Mouse (Mus musculus) stomach, embryonic 15.5 days (tissue): Measurements from ENCODE around the gene D17H6S53E. TPM values are rescaled to one million over a fixed set of nuclear protein-coding genes. Genes with fewer than 3 reads are reported as not detected.
A peak's percentile ranks its signal among the peaks of the same experiment; 100 is the strongest.

Experiments
- ATAC-seq: fragments of 200-750 bp; cut with Nextera tagmentation; 2 replicates; pipeline ENCODE4 v1.8.0; 2017; ENCODE audit warnings: low read depth, moderate number of reproducible peaks, moderate TSS enrichment; ENCODE audit not compliant: insufficient read depth, low FRiP score
- H3K27ac ChIP-seq: fragments of 300-500 bp; sonication (generic); 2 replicates; pipeline ENCODE4 v1.5.1; 2015; ENCODE audit warnings: mild to moderate bottlenecking, inconsistent platforms
- H3K27me3 ChIP-seq: fragments of 300-500 bp; sonication (generic); replicated peaks from 2 replicates; pipeline ENCODE4 v1.6.1; 2015; ENCODE audit warnings: inconsistent platforms
- H3K36me3 ChIP-seq: fragments of 300-500 bp; sonication (generic); 2 replicates; pipeline ENCODE4 v1.6.1; 2015; ENCODE audit warnings: inconsistent platforms
- H3K4me1 ChIP-seq: fragments of 300-500 bp; sonication (generic); 2 replicates; pipeline ENCODE4 v1.6.1; 2015; ENCODE audit warnings: inconsistent platforms
- H3K4me2 ChIP-seq: fragments of 300-500 bp; sonication (generic); 2 replicates; pipeline ENCODE4 v1.6.1; 2015; ENCODE audit warnings: mild to moderate bottlenecking, inconsistent platforms
- H3K4me3 ChIP-seq: fragments of 300-500 bp; sonication (generic); replicated peaks from 2 replicates; pipeline ENCODE4 v1.5.1; 2015; ENCODE audit warnings: inconsistent platforms
- H3K9ac ChIP-seq: fragments of 300-500 bp; sonication (generic); 2 replicates; pipeline ENCODE4 v1.6.1; 2015; ENCODE audit warnings: inconsistent platforms
- H3K9me3 ChIP-seq: fragments of 300-500 bp; sonication (generic); 2 replicates; pipeline ENCODE4 v1.6.1; 2016; ENCODE audit warnings: inconsistent platforms
- WGBS: fragments of 180-500 bp; shearing (Covaris S2); methylation state at CpG from one replicate; pipeline ENCODE4 v1.1.7; 2015; 5-methylcytosine and 5-hydroxymethylcytosine counted together
- polyA plus RNA-seq: library from polyadenylated mRNA; unstranded; fragments of >200 nt; fragmentation: Nextera tagmentation; extraction: Ambion mirVana; gene quantifications from 2 replicates; pipeline ENCODE4 v1.2.1, GENCODE M21; 2015

Gene D17H6S53E
- polyA plus RNA-seq, 1 experiment from 2014 or later = 12.2 TPM

DNA sequence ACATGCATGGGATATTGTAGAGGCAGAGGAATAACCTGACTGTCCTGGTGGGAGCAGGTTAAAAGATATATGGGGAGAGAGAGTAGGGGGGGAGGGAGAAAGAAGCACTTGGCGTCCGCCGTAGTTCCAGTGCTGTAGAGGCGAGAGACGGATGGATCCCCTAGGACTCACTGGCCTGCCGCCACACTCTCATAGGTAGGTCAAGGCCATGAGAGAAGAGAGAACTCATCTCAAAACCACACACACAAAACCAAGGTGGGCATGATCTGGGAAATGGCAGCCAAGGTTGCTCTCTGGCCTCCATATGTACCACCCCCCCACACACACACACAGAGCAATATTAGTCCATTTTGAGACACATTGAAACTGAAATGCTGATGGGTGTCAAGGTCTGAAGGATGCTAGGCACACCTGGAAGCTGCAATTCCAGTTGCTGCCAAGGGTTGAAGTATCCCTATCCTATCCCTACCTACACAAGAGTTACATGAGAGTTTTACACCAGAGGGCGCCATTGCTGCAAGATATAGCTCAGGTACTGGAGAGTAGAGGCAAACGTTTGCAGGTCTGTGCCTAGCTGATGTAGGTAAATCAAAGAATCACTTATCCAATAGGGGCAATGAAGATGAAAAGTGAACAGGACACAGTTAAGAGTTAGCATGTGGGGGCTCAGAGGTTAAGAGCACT is 40.3 kb downstream of the D17H6S53E start:
- Histone ChIP-seq H3K4me3 (no peak overlapping the region), H3K36me3 (peaks cover 7% of the 10 kb centered on the region; the same call in 1 of the 2 replicates), H3K27ac (0 out of 2 replicates have a peak overlapping the region, but pooled peaks have one; percentile 100), H3K9me3 (no peaks in the 10 kb centered on the region), H3K27me3 (no peaks in the 10 kb centered on the region), H3K4me1 (peaks cover 16% of the 10 kb centered on the region), H3K9ac (no peak overlapping the region), H3K4me2 (peak overlapping the region; percentile 56)
- 64% methylated on average over 8 of the region's 8 CpGs for WGBS
- no peak for ATAC-seq

DNA sequence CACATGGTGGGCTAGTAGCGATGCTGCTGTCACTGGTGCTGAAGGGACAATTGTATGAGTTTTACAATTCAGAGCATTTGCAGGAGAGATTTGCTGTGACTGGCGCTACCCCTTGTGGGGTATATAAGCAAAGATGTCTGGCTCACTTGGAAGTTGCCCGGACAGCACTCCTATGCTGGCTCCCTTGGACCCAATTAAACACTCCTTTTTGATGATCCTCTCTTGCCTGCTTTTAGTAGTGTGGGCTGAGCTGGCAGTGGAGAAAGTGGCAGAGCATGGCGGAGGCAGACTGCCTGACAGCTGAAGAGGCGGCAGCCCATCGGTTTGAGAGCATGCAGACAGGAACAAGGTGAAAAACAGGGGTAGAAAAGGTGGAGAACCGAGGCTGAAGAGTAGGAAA is 41.6 kb downstream of the D17H6S53E start:
- no peak overlapping the region for H3K4me2 ChIP-seq
- 89% methylated on average over 7 of the region's 7 CpGs for WGBS
- no peak overlapping the region for H3K27ac ChIP-seq
- H3K9ac ChIP-seq = no peak overlapping the region
- no peaks in the 10 kb centered on the region for H3K9me3 ChIP-seq
- no peaks in the 10 kb centered on the region for H3K27me3 ChIP-seq
- H3K4me1 ChIP-seq = peaks cover 13% of the 10 kb centered on the region
- H3K4me3 ChIP-seq = no peak overlapping the region
- H3K36me3 ChIP-seq = no peaks in the 10 kb centered on the region
- ATAC-seq = no peak

DNA sequence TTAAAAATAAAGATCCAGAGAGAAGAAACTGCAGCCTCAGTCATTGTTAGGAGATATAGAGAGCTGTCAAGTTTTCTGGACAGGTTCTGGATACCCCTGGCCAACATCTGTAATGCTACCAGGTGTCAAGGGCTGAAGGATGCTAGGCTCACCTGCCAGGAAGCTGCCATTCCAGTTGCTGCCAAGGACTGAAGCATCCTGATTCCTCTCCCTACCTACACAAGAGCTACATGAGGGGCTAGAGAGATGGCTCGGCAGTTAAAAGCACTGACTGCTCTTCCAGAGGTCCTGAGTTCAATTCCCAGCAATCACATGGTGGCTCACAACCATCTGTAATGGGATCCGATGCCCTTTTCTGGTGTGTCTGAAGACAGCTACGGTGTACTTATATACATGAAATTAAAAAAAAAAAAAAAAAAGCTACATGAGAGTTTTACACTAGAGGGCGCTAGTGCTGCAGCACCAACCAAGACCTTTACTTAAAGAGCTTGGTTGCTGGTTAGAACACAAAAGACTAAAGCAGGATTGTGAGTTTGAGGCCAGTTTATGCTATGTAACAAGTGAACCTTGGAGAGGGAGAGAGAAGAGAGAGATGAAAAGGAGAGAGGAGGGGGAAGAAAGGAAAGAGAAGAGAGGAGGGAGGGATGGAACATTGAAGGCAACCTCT is 42.5 kb downstream of the D17H6S53E start:
- Histone ChIP-seq H3K4me1 (peaks cover 13% of the 10 kb centered on the region), H3K4me3 (no peak overlapping the region), H3K4me2 (no peak overlapping the region), H3K27me3 (no peaks in the 10 kb centered on the region), H3K9ac (no peak overlapping the region), H3K27ac (no peak overlapping the region), H3K36me3 (no peaks in the 10 kb centered on the region), H3K9me3 (no peaks in the 10 kb centered on the region)
- WGBS = 15% methylated on average over 4 of the region's 4 CpGs
- no peak for ATAC-seq

- Histone ChIP-seq H3K27ac (no peak overlapping the region), H3K4me1 (no peaks in the 10 kb centered on the region), H3K4me2 (no peak overlapping the region), H3K4me3 (no peak overlapping the region), H3K9me3 (no peaks in the 10 kb centered on the region), H3K9ac (no peak overlapping the region), H3K27me3 (no peaks in the 10 kb centered on the region), H3K36me3 (no peaks in the 10 kb centered on the region)
- no peak for ATAC-seq
- WGBS = 65% methylated on average over 11 of the region's 11 CpGs
Observed at GRCm38 (mm10) chr17:35172445-35173234, 46.5 kb downstream of the D17H6S53E start.

GRCm38 (mm10) chr17:35173329-35173728 is 47.2 kb downstream of the D17H6S53E start:
- Histone ChIP-seq H3K27me3 (no peaks in the 10 kb centered on the region), H3K4me2 (no peak overlapping the region), H3K36me3 (no peaks in the 10 kb centered on the region), H3K9me3 (no peaks in the 10 kb centered on the region), H3K4me3 (no peak overlapping the region), H3K27ac (no peak overlapping the region), H3K9ac (no peak overlapping the region), H3K4me1 (no peaks in the 10 kb centered on the region)
- no peak for ATAC-seq
- WGBS = 77% methylated on average over 3 of the region's 3 CpGs

DNA sequence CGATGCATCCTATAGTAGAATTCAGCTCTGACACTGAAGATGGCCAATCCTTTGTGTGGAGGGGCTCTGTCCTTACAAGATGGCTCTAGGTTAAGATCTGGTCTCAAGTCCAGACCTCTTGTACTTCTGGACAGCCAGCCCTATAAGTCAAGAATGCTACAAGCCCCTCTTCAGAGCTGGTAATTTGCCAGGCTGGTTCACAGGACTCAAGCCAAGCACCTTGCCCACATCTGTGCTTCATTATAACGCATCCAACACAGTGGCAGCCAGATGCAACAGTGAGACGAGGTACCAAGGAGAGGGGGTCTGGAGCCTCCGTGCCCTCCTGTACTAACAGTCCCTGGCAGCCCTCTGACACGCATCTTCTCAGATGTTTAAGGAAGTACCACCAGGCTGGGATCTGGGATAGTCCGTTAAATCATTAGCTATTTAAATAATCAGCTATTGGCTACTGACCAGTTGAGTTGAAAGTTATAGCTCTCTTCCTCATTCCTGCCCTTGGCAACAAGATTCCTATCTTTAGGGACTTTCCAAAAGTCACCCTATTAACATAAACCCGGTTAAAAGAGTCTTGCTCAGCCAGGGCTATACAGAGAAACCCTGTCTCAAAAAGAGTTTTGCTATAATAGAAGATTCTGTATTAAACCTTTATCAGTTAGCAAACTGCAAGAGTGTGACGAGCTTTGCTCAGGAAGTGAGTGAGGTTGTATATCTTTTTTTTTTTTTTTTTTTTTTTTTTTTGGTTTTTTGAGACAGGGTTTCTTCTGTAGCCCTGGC is 48.2 kb downstream of the D17H6S53E start:
- no peak for ATAC-seq
- no peak overlapping the region for H3K9ac ChIP-seq
- 59% methylated on average over 8 of the region's 8 CpGs for WGBS
- no peaks in the 10 kb centered on the region for H3K36me3 ChIP-seq
- H3K4me1 ChIP-seq = no peaks in the 10 kb centered on the region
- H3K27me3 ChIP-seq = no peaks in the 10 kb centered on the region
- H3K9me3 ChIP-seq = no peaks in the 10 kb centered on the region
- no peak overlapping the region for H3K27ac ChIP-seq
- no peak overlapping the region for H3K4me2 ChIP-seq
- H3K4me3 ChIP-seq = no peak overlapping the region

- no peaks in the 10 kb centered on the region for H3K27me3 ChIP-seq
- H3K36me3 ChIP-seq = no peaks in the 10 kb centered on the region
- H3K9me3 ChIP-seq = no peaks in the 10 kb centered on the region
- WGBS = 70% methylated on average over 6 of the region's 6 CpGs
- no peak overlapping the region for H3K4me3 ChIP-seq
- no peak overlapping the region for H3K4me2 ChIP-seq
- no peak overlapping the region for H3K27ac ChIP-seq
- no peak for ATAC-seq
- no peak overlapping the region for H3K9ac ChIP-seq
- no peaks in the 10 kb centered on the region for H3K4me1 ChIP-seq
Observed at GRCm38 (mm10) chr17:35175382-35175781, 49.2 kb downstream of the D17H6S53E start.

GRCm38 (mm10) chr17:35175968-35176367 is 49.8 kb downstream of the D17H6S53E start, which contains the start of gene Aif1:
TSS of gene Aif1 (minus strand) at chr17:35176068.
- WGBS = 48% methylated on average over 2 of the region's 2 CpGs
- no peak within 1 kb of the TSS for H3K4me3 ChIP-seq
- H3K27ac ChIP-seq = no peak within 1 kb of the TSS
- H3K9me3 ChIP-seq = no peaks in the 10 kb centered on the region
- no peak for ATAC-seq
- H3K9ac ChIP-seq = no peak within 1 kb of the TSS
- H3K4me1 ChIP-seq = no peaks in the 10 kb centered on the region
- H3K36me3 ChIP-seq = no peaks in the 10 kb centered on the region
- no peaks in the 10 kb centered on the region for H3K27me3 ChIP-seq
- H3K4me2 ChIP-seq = no peak within 1 kb of the TSS

Other genes with a start within 250 kb of the D17H6S53E start
- gene Zbtb12, start 246.9 kb upstream of the D17H6S53E start, polyA plus RNA-seq = 2.7 and 3.0 TPM in 2 replicates
- not detected in 2 replicates for gene Gm20547, start 244.3 kb upstream of the D17H6S53E start, polyA plus RNA-seq
- gene C2, start 228.1 kb upstream of the D17H6S53E start, polyA plus RNA-seq = 4.4 and 6.2 TPM in 2 replicates
- 70.0 and 74.5 TPM in 2 replicates for gene Ehmt2, start 227.9 kb upstream of the D17H6S53E start, polyA plus RNA-seq
- gene Slc44a4, start 211.9 kb upstream of the D17H6S53E start, polyA plus RNA-seq = 15.2 and 17.9 TPM in 2 replicates
- gene Neu1, start 195.1 kb upstream of the D17H6S53E start, polyA plus RNA-seq = 36.9 and 44.5 TPM in 2 replicates
- gene Hspa1b, start 167.1 kb upstream of the D17H6S53E start, polyA plus RNA-seq = 0.34 and 0.90 TPM in 2 replicates
- gene Gm20481, start 156.5 kb upstream of the D17H6S53E start, polyA plus RNA-seq = not detected in 2 replicates
- gene Hspa1a, start 154.2 kb upstream of the D17H6S53E start, polyA plus RNA-seq = 9.9 and 12.1 TPM in 2 replicates
- gene Hspa1l, start 153.7 kb upstream of the D17H6S53E start, polyA plus RNA-seq = 0.49 and 0.89 TPM in 2 replicates
- gene Lsm2, start 144.5 kb upstream of the D17H6S53E start, polyA plus RNA-seq = 175 and 182 TPM in 2 replicates
- 119 and 124 TPM in 2 replicates for gene Vars, start 125.4 kb upstream of the D17H6S53E start, polyA plus RNA-seq
- 0.31 TPM in 2 replicates for gene Vwa7, start 109.8 kb upstream of the D17H6S53E start, polyA plus RNA-seq
- 13.2 and 14.8 TPM in 2 replicates for gene Sapcd1, start 98.4 kb upstream of the D17H6S53E start, polyA plus RNA-seq
- 3.8 and 4.8 TPM in 2 replicates for gene Msh5, start 79.6 kb upstream of the D17H6S53E start, polyA plus RNA-seq
- 361 and 363 TPM in 2 replicates for gene Clic1, start 76.4 kb upstream of the D17H6S53E start, polyA plus RNA-seq
- 210 and 216 TPM in 2 replicates for gene Ddah2, start 67.3 kb upstream of the D17H6S53E start, polyA plus RNA-seq
- gene Ly6g6c, start 61.0 kb upstream of the D17H6S53E start, polyA plus RNA-seq = 6.2 and 17.2 TPM in 2 replicates
- gene Mpig6b, start 60.2 kb upstream of the D17H6S53E start, polyA plus RNA-seq = 0.44 and 0.73 TPM in 2 replicates
- 9.4 and 16.8 TPM in 2 replicates for gene Ly6g6e, start 49.5 kb upstream of the D17H6S53E start, polyA plus RNA-seq
- 3.6 and 4.4 TPM in 2 replicates for gene Ly6g6d, start 48.3 kb upstream of the D17H6S53E start, polyA plus RNA-seq
- 0.15 and 0.41 TPM in 2 replicates for gene Ly6g6f, start 40.8 kb upstream of the D17H6S53E start, polyA plus RNA-seq
- 92.0 and 97.8 TPM in 2 replicates for gene Abhd16a, start 37.1 kb upstream of the D17H6S53E start, polyA plus RNA-seq
- gene Ly6g5c, start 18.1 kb upstream of the D17H6S53E start, polyA plus RNA-seq = not detected in 2 replicates
- gene Ly6g5b, start 10.9 kb upstream of the D17H6S53E start, polyA plus RNA-seq = 0.69 and 0.85 TPM in 2 replicates
- gene Gpank1, start 4.9 kb upstream of the D17H6S53E start, polyA plus RNA-seq = 17.4 and 19.1 TPM in 2 replicates
- 251 and 262 TPM in 2 replicates for gene Csnk2b, start 4.3 kb upstream of the D17H6S53E start, polyA plus RNA-seq
- gene Apom, start 5.7 kb downstream of the D17H6S53E start, polyA plus RNA-seq = 21.2 and 47.5 TPM in 2 replicates
- gene Bag6, start 8.8 kb downstream of the D17H6S53E start, polyA plus RNA-seq = 42.2 and 48.0 TPM in 2 replicates
- gene Prrc2a, start 38.5 kb downstream of the D17H6S53E start, polyA plus RNA-seq = 148 and 172 TPM in 2 replicates
- 18.7 and 21.9 TPM in 2 replicates for gene Aif1, start 49.7 kb downstream of the D17H6S53E start, polyA plus RNA-seq
- gene Lst1, start 62.1 kb downstream of the D17H6S53E start, polyA plus RNA-seq = 23.7 and 25.1 TPM in 2 replicates
- 3.7 and 5.5 TPM in 2 replicates for gene Ltb, start 68.1 kb downstream of the D17H6S53E start, polyA plus RNA-seq
- gene Tnf, start 75.6 kb downstream of the D17H6S53E start, polyA plus RNA-seq = 0.18 and 0.28 TPM in 2 replicates
- 0.77 and 0.83 TPM in 2 replicates for gene Lta, start 79.0 kb downstream of the D17H6S53E start, polyA plus RNA-seq
- 0.86 TPM in 1 of 2 replicates, not detected in the other for gene Gm16181, start 94.5 kb downstream of the D17H6S53E start, polyA plus RNA-seq
- gene Atp6v1g2, start 107.3 kb downstream of the D17H6S53E start, polyA plus RNA-seq = 5.1 and 5.9 TPM in 2 replicates
- gene Nfkbil1, start 109.4 kb downstream of the D17H6S53E start, polyA plus RNA-seq = 12.5 and 14.1 TPM in 2 replicates
- gene Ddx39b, start 115.4 kb downstream of the D17H6S53E start, polyA plus RNA-seq = 361 and 392 TPM in 2 replicates
- 135 and 148 TPM in 2 replicates for gene H2-D1, start 136.4 kb downstream of the D17H6S53E start, polyA plus RNA-seq
- 0.92 and 1.4 TPM in 2 replicates for gene H2-Q1, start 194.0 kb downstream of the D17H6S53E start, polyA plus RNA-seq
- 15.1 and 21.0 TPM in 2 replicates for gene H2-Q2, start 215.9 kb downstream of the D17H6S53E start, polyA plus RNA-seq